Comparison of ENCODE assay signal across 9 mouse cellular contexts in the genomic region with DNA sequence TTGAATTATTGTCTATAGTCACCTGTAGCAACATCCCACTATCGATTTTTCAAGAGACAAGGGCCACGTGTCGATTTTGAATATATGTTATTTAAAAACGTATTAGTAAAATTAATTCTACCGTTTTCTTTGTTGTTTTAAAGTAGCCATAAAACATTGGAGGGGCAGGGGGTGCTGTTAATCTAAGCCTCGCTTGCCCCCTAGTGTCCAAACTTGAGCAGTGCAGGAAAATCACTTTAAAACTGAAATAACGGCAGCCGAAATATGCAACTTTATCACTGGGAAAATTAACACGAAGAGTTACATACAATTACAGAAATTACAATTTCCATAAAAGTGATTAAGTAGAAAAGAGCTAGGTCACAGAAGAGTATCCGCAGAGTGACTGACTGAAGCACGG. TPM values are rescaled to one million over a fixed set of nuclear protein-coding genes. Genes with fewer than 3 reads are reported as not detected.
DNase-seq lines count a peak whose midpoint lies in the region; ATAC-seq and TF ChIP-seq lines count a peak whose summit lies in the region.
"Had no signal": no experiment of that assay in that cellular context is flagged by ENCODE, and none has a peak within 500 bp of the region (broad histone marks: within the 10 kb centered on the region; RNA-seq: fewer than 3 reads in every experiment).

No protein-coding gene starts in this region.

- intact Hi-C loops in gastrocnemius, postnatal 36 days (cut with DNase I), result loop anchor here (10.0 kb wide), 1 partner anchor 1910 kb away; no protein-coding TSS in a partner anchor

- H3K27me3 ChIP-seq in forebrain, embryonic 11.5 days (ENCODE audit: control insufficient read depth, insufficient read depth, low read length), result peaks cover 2% of the 10 kb centered on the region; the same call in 1 of the 2 replicates
- H3K27me3 ChIP-seq in forebrain, embryonic 15.5 days, result no peaks in the 10 kb centered on the region; the same call in 1 of the 2 replicates
- H3K27me3 ChIP-seq in midbrain, postnatal 0 days (ENCODE audit: insufficient read depth, low read length), result no peaks in the 10 kb centered on the region
- H3K27me3 ChIP-seq in midbrain, embryonic 13.5 days, result peaks cover 7% of the 10 kb centered on the region; the same call in 1 of the 2 replicates

- 27% methylated on average over 11 of the region's 11 CpGs for WGBS in forebrain, embryonic 11.5 days
- WGBS in forebrain, embryonic 15.5 days, result 22% methylated on average over 11 of the region's 11 CpGs
- 18% methylated on average over 11 of the region's 11 CpGs for WGBS in midbrain, postnatal 0 days
- 24% methylated on average over 11 of the region's 11 CpGs for WGBS in midbrain, embryonic 13.5 days

- H3K4me1 ChIP-seq in forebrain, embryonic 11.5 days (replicated peaks; ENCODE audit: control insufficient read depth, insufficient read depth, low read length), result no peaks in the 10 kb centered on the region
- no peaks in the 10 kb centered on the region for H3K4me1 ChIP-seq in forebrain, embryonic 15.5 days
- H3K4me1 ChIP-seq in midbrain, postnatal 0 days (ENCODE audit: insufficient read depth, low read length), result no peaks in the 10 kb centered on the region
- H3K4me1 ChIP-seq in midbrain, embryonic 13.5 days (replicated peaks), result no peaks in the 10 kb centered on the region
- no peaks in the 10 kb centered on the region for H3K4me1 ChIP-seq in cortical plate, adult 2 months (ENCODE audit: control insufficient read depth, insufficient read depth, low read length)

- no peaks in the 10 kb centered on the region for H3K9me3 ChIP-seq in forebrain, embryonic 11.5 days (ENCODE audit: control insufficient read depth, low read length)
- H3K9me3 ChIP-seq in forebrain, embryonic 15.5 days, result no peaks in the 10 kb centered on the region
- H3K9me3 ChIP-seq in midbrain, postnatal 0 days (ENCODE audit: low read length), result no peaks in the 10 kb centered on the region
- H3K9me3 ChIP-seq in midbrain, embryonic 13.5 days, result no peaks in the 10 kb centered on the region

- no peak overlapping the region for H3K27ac ChIP-seq in forebrain, embryonic 11.5 days (ENCODE audit: low read depth, low read length)
- H3K27ac ChIP-seq in forebrain, embryonic 15.5 days (replicated peaks), result no peak overlapping the region
- H3K27ac ChIP-seq in midbrain, postnatal 0 days (ENCODE audit: low read depth, low read length), result no peak overlapping the region
- H3K27ac ChIP-seq in midbrain, embryonic 13.5 days, result no peak overlapping the region
- H3K27ac ChIP-seq in cortical plate, adult 2 months (ENCODE audit: insufficient read depth, low read length), result no peak overlapping the region

- no peak overlapping the region for H3K4me2 ChIP-seq in forebrain, embryonic 11.5 days (ENCODE audit: low read depth, low read length, severe bottlenecking)
- no peak overlapping the region for H3K4me2 ChIP-seq in forebrain, embryonic 15.5 days (replicated peaks)
- no peak overlapping the region for H3K4me2 ChIP-seq in midbrain, postnatal 0 days (ENCODE audit: low read depth, low read length, poor library complexity, severe bottlenecking)
- no peak overlapping the region for H3K4me2 ChIP-seq in midbrain, embryonic 13.5 days (replicated peaks)

- TF ChIP-seq POLR2A in cortical plate, adult 2 months (IDR thresholded peaks at IDR 0.05; ENCODE audit: extremely low read depth, insufficient read depth, low read length), result no peak

- H3K36me3 ChIP-seq in forebrain, embryonic 11.5 days (ENCODE audit: control insufficient read depth, insufficient read depth, low read length), result no peaks in the 10 kb centered on the region
- H3K36me3 ChIP-seq in forebrain, embryonic 15.5 days, result no peaks in the 10 kb centered on the region
- H3K36me3 ChIP-seq in midbrain, postnatal 0 days (ENCODE audit: insufficient read depth, low read length), result no peaks in the 10 kb centered on the region
- no peaks in the 10 kb centered on the region for H3K36me3 ChIP-seq in midbrain, embryonic 13.5 days

- H3K4me3 ChIP-seq in forebrain, embryonic 11.5 days (ENCODE audit: low read depth, low read length), result no peak overlapping the region
- no peak overlapping the region for H3K4me3 ChIP-seq in forebrain, embryonic 15.5 days
- H3K4me3 ChIP-seq in midbrain, postnatal 0 days (ENCODE audit: low read depth, low read length), result no peak overlapping the region
- H3K4me3 ChIP-seq in midbrain, embryonic 13.5 days (replicated peaks), result no peak overlapping the region
- H3K4me3 ChIP-seq in cortical plate, adult 2 months (ENCODE audit: insufficient read depth, low read length), result no peak overlapping the region

- ATAC-seq in forebrain, embryonic 11.5 days (replicated peaks; ENCODE audit: low FRiP score), result no peak
- no peak for ATAC-seq in forebrain, embryonic 15.5 days (replicated peaks)
- no peak for ATAC-seq in midbrain, postnatal 0 days (ENCODE audit: low FRiP score)
- no peak for ATAC-seq in midbrain, embryonic 13.5 days

- TF ChIP-seq CTCF in midbrain, postnatal 0 days (IDR thresholded peaks at IDR 0.05), result peak; percentile 92
- peak; percentile 74 for TF ChIP-seq CTCF in cortical plate, adult 2 months (IDR thresholded peaks at IDR 0.05; ENCODE audit: extremely low read depth, insufficient read depth, low read length)

- DNase-seq in forebrain, embryonic 11.5 days (ENCODE audit: low spot score), result peak; percentile 54
- peak; percentile 68 for DNase-seq in midbrain, postnatal 0 days (ENCODE audit: low spot score)
- peak; percentile 18 for DNase-seq in layer of hippocampus, adult 9-11 months
- DNase-seq in retina, postnatal 1 day, result peak; percentile 52
- no peak for DNase-seq in gastrocnemius, postnatal 36 days

- no peak overlapping the region for H3K9ac ChIP-seq in forebrain, embryonic 11.5 days (ENCODE audit: low read length)
- no peak overlapping the region for H3K9ac ChIP-seq in forebrain, embryonic 15.5 days (replicated peaks)
- H3K9ac ChIP-seq in midbrain, postnatal 0 days (replicated peaks; ENCODE audit: low read length, poor library complexity, severe bottlenecking), result no peak overlapping the region
- H3K9ac ChIP-seq in midbrain, embryonic 13.5 days (replicated peaks), result no peak overlapping the region

RNA-seq across cellular contexts. Expression of gene Fam19a4, which starts 55.2 kb away (rescaled TPM):
- polyA plus RNA-seq in forebrain, embryonic 11.5 days (2014; fragmentation: Nextera tagmentation; extraction: Ambion mirVana), result 0.41 and 0.87 TPM in 2 replicates
- 0.55 and 0.70 TPM in 2 replicates for polyA plus RNA-seq in forebrain, embryonic 15.5 days (2015; fragmentation: Nextera tagmentation; extraction: Ambion mirVana)
- 4.0 and 5.7 TPM in 2 replicates for total RNA-seq in midbrain, postnatal 0 days (2014; rRNA removed)
- 4.6 and 4.8 TPM in 2 replicates for polyA plus RNA-seq in midbrain, postnatal 0 days (2015; fragmentation: Nextera tagmentation; extraction: Ambion mirVana)
- polyA plus RNA-seq in midbrain, embryonic 13.5 days (2015; fragmentation: Nextera tagmentation; extraction: Ambion mirVana), result 7.0 and 7.5 TPM in 2 replicates
- 0.42 and 0.54 TPM in 2 replicates for polyA plus RNA-seq in cortical plate, adult 2 months (2012; rRNA removed)
- total RNA-seq in gastrocnemius, postnatal 36 days (2021), result under 1 TPM; 0.28 to 0.49 TPM
- total RNA-seq: neutrophil, adult 5-6 weeks had no signal

Comparison
In these comparisons a context has a peak if more than half of its experiments do, and no peak if none do; other contexts are left out.
1. DNase-seq: peak in forebrain, embryonic 11.5 days (single experiment), midbrain, postnatal 0 days (single experiment), layer of hippocampus, adult 9-11 months (single experiment) and retina, postnatal 1 day (single experiment); none in gastrocnemius, postnatal 36 days (0 of 2).